In genomic region chr7:29350489-29350888, GRCm38 (mm10) we compare ENCODE assay signal across 17 mouse cellular contexts. TPM values are rescaled to one million over a fixed set of nuclear protein-coding genes. Genes with fewer than 3 reads are reported as not detected.
A peak's percentile ranks its signal among the peaks of the same experiment; 100 is the strongest.
DNase-seq lines count a peak whose midpoint lies in the region; ATAC-seq and TF ChIP-seq lines count a peak whose summit lies in the region.
"Had no signal": no experiment of that assay in that cellular context is flagged by ENCODE, and none has a peak within 500 bp of the region (broad histone marks: within the 10 kb centered on the region; RNA-seq: fewer than 3 reads in every experiment).

No protein-coding gene starts in this region.

- H3K4me3 ChIP-seq in intestine, embryonic 15.5 days (replicated peaks) = no peak overlapping the region
- H3K4me3 ChIP-seq in stomach, postnatal 0 days (ENCODE audit: low read depth, low read length) = no peak overlapping the region
- H3K4me3 ChIP-seq: forebrain, embryonic 13.5 days; limb, embryonic 12.5 days; lung, embryonic 15.5 days had no signal

- no peak for TF ChIP-seq CTCF in stomach, postnatal 0 days (IDR thresholded peaks at IDR 0.05; ENCODE audit: low read depth)

- no peak overlapping the region for H3K27ac ChIP-seq in intestine, embryonic 15.5 days
- H3K27ac ChIP-seq in stomach, postnatal 0 days (replicated peaks) = no peak overlapping the region
- H3K27ac ChIP-seq: forebrain, embryonic 13.5 days; kidney, postnatal 0 days; lung, embryonic 15.5 days had no signal

- no peak for TF ChIP-seq EP300 in stomach, postnatal 0 days (optimal IDR thresholded peaks at IDR 0.05)

- no peak overlapping the region for H3K4me2 ChIP-seq in intestine, embryonic 15.5 days (replicated peaks)
- H3K4me2 ChIP-seq in stomach, postnatal 0 days (replicated peaks; ENCODE audit: low read depth) = no peak overlapping the region
- H3K4me2 ChIP-seq: forebrain, embryonic 13.5 days; limb, embryonic 12.5 days; lung, embryonic 15.5 days had no signal

- peak; percentile 38 for DNase-seq in adrenal gland, postnatal 10 days
- no peak for DNase-seq in adrenal gland, postnatal 25 days
- peak; percentile 16 for DNase-seq in urinary bladder, postnatal 14 days (ENCODE audit: low spot score)
- no peak for DNase-seq in urinary bladder, postnatal 4 days (ENCODE audit: low spot score in 2 of 2)
- DNase-seq in stomach, postnatal 0 days (ENCODE audit: low spot score) = peak; percentile 50
- DNase-seq in left cerebral cortex, adult 11 months (ENCODE audit: low spot score) = no peak
- DNase-seq: cerebellum, adult 9-10 months; midbrain, embryonic 14.5 days; retina, postnatal 1 day; thymus, adult 2 months had no signal

- no peak overlapping the region for H3K9ac ChIP-seq in intestine, embryonic 15.5 days
- H3K9ac ChIP-seq in stomach, postnatal 0 days (ENCODE audit: low read length) = no peak overlapping the region
- H3K9ac ChIP-seq: forebrain, embryonic 13.5 days; limb, embryonic 12.5 days; lung, embryonic 15.5 days had no signal

- H3K27me3 ChIP-seq in intestine, embryonic 15.5 days (replicated peaks) = no peaks in the 10 kb centered on the region
- no peaks in the 10 kb centered on the region for H3K27me3 ChIP-seq in stomach, postnatal 0 days (ENCODE audit: control insufficient read depth, insufficient read depth, low read length)
- H3K27me3 ChIP-seq: forebrain, embryonic 13.5 days; limb, embryonic 12.5 days; lung, embryonic 15.5 days had no signal

- peak; percentile 79 for ATAC-seq in intestine, embryonic 15.5 days
- ATAC-seq in stomach, postnatal 0 days (ENCODE audit: low FRiP score, low TSS enrichment) = peak; percentile 76
- no peak for ATAC-seq in erythroid progenitor cell, adult 5-6 weeks (replicated peaks; ENCODE audit: low FRiP score, poor library complexity, severe bottlenecking)
- ATAC-seq: forebrain, embryonic 13.5 days; inflammation-experienced regulatory T-cells, adult 6 months had no signal

- H3K36me3 ChIP-seq in intestine, embryonic 15.5 days = peaks cover 46% of the 10 kb centered on the region
- peaks cover 22% of the 10 kb centered on the region for H3K36me3 ChIP-seq in stomach, postnatal 0 days (ENCODE audit: control insufficient read depth, insufficient read depth, low read length)

- H3K4me1 ChIP-seq in intestine, embryonic 15.5 days (replicated peaks) = no peaks in the 10 kb centered on the region
- H3K4me1 ChIP-seq in stomach, postnatal 0 days (replicated peaks; ENCODE audit: control insufficient read depth, insufficient read depth) = no peaks in the 10 kb centered on the region
- H3K4me1 ChIP-seq: limb, embryonic 12.5 days; lung, embryonic 15.5 days had no signal

- 75% methylated on average over 8 of the region's 10 CpGs for WGBS in intestine, embryonic 15.5 days
- 72% methylated on average over 10 of the region's 10 CpGs for WGBS in stomach, postnatal 0 days

- no peaks in the 10 kb centered on the region for H3K9me3 ChIP-seq in intestine, embryonic 15.5 days
- H3K9me3 ChIP-seq in stomach, postnatal 0 days (ENCODE audit: control insufficient read depth, low read length) = no peaks in the 10 kb centered on the region
- H3K9me3 ChIP-seq: forebrain, embryonic 13.5 days; limb, embryonic 12.5 days; lung, embryonic 15.5 days had no signal

RNA-seq across cellular contexts. Expression of gene Dpf1, which starts 46.7 kb away (rescaled TPM):
- 1 to 10 TPM; 1.4 to 2.6 TPM for total RNA-seq in adrenal gland, postnatal 10 days (2021)
- 0.95 and 1.6 TPM in 2 replicates for total RNA-seq in adrenal gland, postnatal 25 days (2021)
- 6.7 and 6.8 TPM in 2 replicates for polyA plus RNA-seq in intestine, embryonic 15.5 days (2015; fragmentation: Nextera tagmentation; extraction: Ambion mirVana)
- 1.9 TPM in 2 replicates for polyA plus RNA-seq in stomach, postnatal 0 days (2015; fragmentation: Nextera tagmentation; extraction: Ambion mirVana)
- total RNA-seq in erythroid progenitor cell, adult 5-6 weeks (2015; ENCODE audit: low replicate concordance) = not detected in 2 replicates
- total RNA-seq in erythroid progenitor cell, adult 5-6 weeks (2017; ENCODE audit: low replicate concordance) = not detected in 2 replicates

Comparison
In these comparisons a context has a peak if more than half of its experiments do, and no peak if none do; other contexts are left out.
1. DNase-seq: peak in adrenal gland, postnatal 10 days (single experiment), urinary bladder, postnatal 14 days (single experiment) and stomach, postnatal 0 days (single experiment); none in adrenal gland, postnatal 25 days (single experiment), urinary bladder, postnatal 4 days (0 of 2) and left cerebral cortex, adult 11 months (single experiment).